Mouse (Mus musculus) cortical plate, adult 2 months (tissue): ENCODE results near the gene Ptbp1. TPM values are rescaled to one million over a fixed set of nuclear protein-coding genes. Genes with fewer than 3 reads are reported as not detected.
A peak's percentile ranks its signal among the peaks of the same experiment; 100 is the strongest.
"Not testable (repeated sequence)": the region's sequence is repeated elsewhere in the genome, so short reads cannot be mapped to it uniquely, and the experiment has no call there.

ENCODE experiments used
- H3K27ac ChIP-seq: fragments of 200-500 bp; 2 replicates; pipeline ENCODE4 v1.5.1; 2012; ENCODE audit warnings: low read length, control low read depth, inconsistent platforms; ENCODE audit not compliant: insufficient read depth
- H3K4me1 ChIP-seq: fragments of 200-500 bp; 2 replicates; pipeline ENCODE4 v1.6.1; 2011; ENCODE audit warnings: low read length; ENCODE audit not compliant: control insufficient read depth, insufficient read depth
- H3K4me3 ChIP-seq: fragments of 200-500 bp; 2 replicates; pipeline ENCODE4 v1.5.1; 2011; ENCODE audit warnings: mild to moderate bottlenecking, low read length, control low read depth; ENCODE audit not compliant: insufficient read depth
- CTCF ChIP-seq: fragments of 200-500 bp; IDR thresholded peaks from 2 replicates; pipeline ENCODE4 v1.5.1; 2011; ENCODE audit warnings: mild to moderate bottlenecking, control low read depth, low read length; ENCODE audit not compliant: insufficient read depth; ENCODE audit errors: extremely low read depth
- POLR2A ChIP-seq: fragments of 200-500 bp; IDR thresholded peaks from 2 replicates; pipeline ENCODE4 v1.6.1; 2011; ENCODE audit warnings: mild to moderate bottlenecking, low read length, control low read depth; ENCODE audit not compliant: insufficient read depth; ENCODE audit errors: extremely low read depth
- polyA plus RNA-seq: library from polyadenylated mRNA; depleted of rRNA; stranded (reverse); fragments of >200 nt; gene quantifications from 2 replicates; pipeline ENCODE4 v1.2.3, GENCODE M21; 2012

Ptbp1 gene
- polyA plus RNA-seq, 1 experiment = 54.1 TPM

DNA sequence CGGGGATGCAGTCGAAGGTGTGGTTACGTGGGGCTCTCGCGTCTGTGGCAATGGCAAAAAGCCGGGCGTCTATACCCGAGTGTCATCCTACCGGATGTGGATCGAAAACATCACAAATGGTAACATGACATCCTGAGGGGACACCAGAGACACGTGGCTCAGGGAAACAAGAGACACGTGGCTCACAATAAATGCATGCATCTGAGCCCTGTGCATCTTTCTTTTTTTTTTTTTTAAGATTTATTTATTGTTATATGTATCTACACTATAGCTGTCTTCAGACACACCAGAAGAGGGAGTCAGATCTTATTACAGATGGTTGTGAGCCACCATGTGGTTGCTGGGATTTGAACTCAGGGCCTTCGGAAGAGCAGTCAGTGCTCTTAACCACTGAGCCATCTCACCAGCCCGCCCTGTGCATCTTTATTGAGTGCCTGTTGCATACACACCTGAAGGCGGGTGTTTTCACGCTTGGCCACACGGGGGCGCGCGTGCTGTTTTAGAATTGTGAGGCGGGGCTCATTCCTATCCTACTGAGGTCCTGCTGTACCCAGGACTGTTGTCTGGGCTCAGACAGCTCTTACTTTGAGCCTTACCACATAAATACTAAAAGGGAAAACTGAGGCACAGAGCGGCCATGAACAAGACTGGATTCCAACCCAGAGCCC, 38.4 kb downstream of the Ptbp1 start:
- peak; percentile 66 for TF ChIP-seq CTCF
- not testable (repeated sequence) for H3K4me3 ChIP-seq, H3K27ac ChIP-seq, H3K4me1 ChIP-seq

DNA sequence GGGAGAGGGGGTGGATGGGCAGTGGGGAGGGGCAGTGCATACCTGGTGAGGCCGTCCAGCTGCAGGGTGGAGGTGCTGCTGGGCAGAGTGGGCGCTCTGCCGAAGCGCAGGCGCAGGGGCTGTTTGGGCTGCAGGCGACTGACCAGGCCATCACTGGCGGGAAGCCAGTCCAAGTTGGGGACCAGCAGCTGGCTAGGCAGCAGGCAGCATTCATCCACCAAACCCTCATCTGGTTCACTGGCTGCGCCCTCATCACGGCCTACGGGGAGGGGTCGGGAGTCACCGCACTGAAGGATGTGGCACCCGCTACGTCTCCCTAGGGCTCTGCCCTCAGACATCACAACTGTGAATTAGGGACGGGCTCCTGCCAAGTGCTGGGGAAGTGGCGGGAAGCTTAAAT, 42.1 kb downstream of the Ptbp1 start:
- no peak for TF ChIP-seq CTCF
- TF ChIP-seq POLR2A = no peak
- Histone ChIP-seq H3K27ac (no peak overlapping the region), H3K4me3 (no peak overlapping the region), H3K4me1 (no peaks in the 10 kb centered on the region)

DNA sequence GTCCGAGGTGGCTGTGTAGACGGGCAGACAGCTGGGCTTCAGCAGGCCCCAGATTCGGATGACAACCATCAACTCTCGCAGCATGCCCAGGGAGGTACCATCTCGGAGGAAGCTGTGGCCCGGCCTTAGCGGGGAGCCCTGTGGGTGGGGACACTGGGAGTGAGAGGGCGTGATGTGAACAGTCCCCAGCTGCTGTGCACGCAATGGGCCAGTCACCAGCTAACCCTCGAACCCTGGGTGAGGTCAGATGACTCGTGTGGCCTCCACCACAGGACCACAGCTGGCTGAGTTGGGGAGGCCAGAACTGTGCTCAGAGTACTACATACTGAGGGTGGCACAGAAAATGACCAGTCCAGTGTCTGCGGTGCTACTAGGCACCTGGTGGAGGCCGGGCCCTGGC, 42.6 kb downstream of the Ptbp1 start:
- Histone ChIP-seq H3K27ac (no peak overlapping the region), H3K4me1 (no peaks in the 10 kb centered on the region), H3K4me3 (no peak overlapping the region)
- TF ChIP-seq POLR2A = no peak

DNA sequence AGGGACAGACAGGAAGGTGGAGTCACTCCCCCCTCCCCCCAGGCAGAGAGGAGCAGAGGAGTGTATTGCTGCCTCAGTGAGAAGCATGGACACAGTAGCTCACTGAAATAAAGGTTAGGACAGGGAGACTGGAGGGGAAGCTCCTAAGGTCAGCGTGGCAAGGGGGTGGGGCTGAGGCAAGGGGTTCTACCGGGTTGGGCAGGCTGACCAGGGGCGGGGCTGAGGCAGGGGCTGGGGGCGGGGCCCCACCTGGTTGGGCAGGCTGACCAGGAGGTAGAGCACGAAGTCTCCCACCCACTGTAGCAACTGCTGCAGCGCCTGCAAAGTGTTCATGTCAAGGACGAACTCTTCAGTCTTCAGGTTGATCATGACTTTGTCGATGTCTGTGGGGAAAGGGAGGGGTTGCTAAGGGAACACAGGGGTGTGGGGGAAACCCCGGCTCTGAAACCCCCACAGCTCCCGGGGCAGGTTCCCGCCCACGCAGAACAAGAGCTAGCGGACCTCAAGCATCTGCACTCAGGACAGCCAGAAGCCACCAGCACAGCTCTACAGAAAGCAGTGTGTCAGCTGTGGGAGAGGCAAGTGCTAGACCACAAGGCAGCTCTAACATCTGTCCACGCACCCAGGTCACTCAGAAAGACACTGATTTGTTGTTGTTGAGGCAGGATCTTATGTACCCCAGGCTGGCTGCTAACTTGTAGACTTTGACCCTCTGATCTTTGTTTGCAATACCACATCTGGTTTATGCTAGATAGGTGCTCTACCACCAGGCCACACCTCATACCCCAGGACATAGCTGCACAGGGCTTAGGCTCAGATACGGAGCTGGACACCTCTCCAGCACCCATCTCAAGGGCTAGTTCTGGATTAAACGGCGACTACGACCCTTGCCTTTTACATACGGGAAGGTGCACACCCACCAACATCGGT, 43.4 kb downstream of the Ptbp1 start:
- no peaks in the 10 kb centered on the region for H3K4me1 ChIP-seq
- TF ChIP-seq CTCF = no peak
- no peak for TF ChIP-seq POLR2A
- H3K4me3 ChIP-seq = no peak overlapping the region
- H3K27ac ChIP-seq = no peak overlapping the region

DNA sequence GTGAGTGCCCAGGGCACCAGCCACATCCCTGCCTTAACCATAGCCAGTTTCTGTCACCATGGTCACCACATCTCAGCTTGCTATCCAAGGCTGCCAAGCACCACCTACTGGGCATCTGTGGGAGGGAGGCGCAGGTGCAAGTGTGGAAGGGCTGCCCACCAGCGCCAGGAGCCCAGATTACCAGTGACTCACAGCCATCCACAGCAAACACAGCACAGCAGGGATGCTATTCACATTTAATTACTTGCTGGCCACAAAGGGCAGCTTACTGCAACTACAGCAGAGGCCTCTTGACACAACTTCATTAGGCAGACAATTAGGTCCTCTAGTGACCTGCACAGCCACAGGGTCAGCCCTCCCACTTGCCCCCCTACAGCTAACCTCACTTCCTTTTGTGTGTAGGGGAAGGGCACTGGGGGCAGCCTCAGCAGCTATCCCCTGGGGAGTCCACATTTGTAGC, 46.8 kb downstream of the Ptbp1 start:
- no peak overlapping the region for H3K4me3 ChIP-seq
- no peaks in the 10 kb centered on the region for H3K4me1 ChIP-seq
- peak overlapping the region; percentile 24 for H3K27ac ChIP-seq
- TF ChIP-seq CTCF (peak; percentile 24; the same call in 1 of the 2 replicates), POLR2A (peak; percentile 39; the same call in 1 of the 2 replicates)

DNA sequence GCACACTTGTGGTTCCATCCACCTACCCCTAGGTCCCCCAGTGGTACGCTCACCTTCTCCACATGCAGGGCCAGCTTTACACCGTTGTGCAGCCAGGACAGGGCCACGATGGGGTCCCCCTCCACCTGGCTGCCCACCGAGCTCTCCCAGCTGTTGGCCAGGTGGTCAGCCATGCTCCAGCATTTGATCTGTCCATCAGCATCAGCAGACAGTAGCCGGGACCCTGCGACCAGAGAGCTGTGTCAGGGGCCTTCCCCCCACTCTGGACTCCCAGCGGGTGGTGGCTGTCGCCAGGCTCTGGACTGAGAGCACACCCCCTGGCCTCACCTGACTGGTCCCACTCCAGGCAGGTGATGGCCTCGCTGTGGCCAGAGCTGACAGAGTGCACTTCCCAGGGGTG, 52.5 kb downstream of the Ptbp1 start:
- Histone ChIP-seq H3K4me3 (no peak overlapping the region), H3K4me1 (peaks cover 3% of the 10 kb centered on the region; the same call in 1 of the 2 replicates), H3K27ac (no peak overlapping the region)
- TF ChIP-seq POLR2A (no peak), CTCF (no peak)

DNA sequence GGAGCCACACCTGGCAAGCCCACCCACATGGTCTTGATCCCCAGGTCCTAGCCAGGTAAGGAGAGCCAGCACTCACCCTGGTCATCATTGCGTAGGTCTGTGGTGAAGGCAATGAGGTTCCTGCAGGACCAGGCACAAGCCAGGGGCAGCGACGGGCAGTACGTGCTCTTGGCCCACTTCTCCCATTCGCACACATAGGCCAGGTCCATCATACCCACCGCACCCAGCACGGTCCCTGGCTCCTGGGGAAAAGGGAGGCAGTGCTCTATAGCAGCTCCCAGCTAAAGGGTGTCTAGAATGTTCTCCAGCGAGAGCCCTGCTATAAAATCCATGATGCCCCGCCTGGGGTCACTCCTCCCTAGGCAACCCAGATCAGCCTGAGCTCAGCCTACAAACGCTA, 53.2 kb downstream of the Ptbp1 start:
- no peak overlapping the region for H3K4me3 ChIP-seq
- H3K4me1 ChIP-seq = peaks cover 3% of the 10 kb centered on the region; the same call in 1 of the 2 replicates
- no peak for TF ChIP-seq CTCF
- TF ChIP-seq POLR2A = no peak
- no peak overlapping the region for H3K27ac ChIP-seq

DNA sequence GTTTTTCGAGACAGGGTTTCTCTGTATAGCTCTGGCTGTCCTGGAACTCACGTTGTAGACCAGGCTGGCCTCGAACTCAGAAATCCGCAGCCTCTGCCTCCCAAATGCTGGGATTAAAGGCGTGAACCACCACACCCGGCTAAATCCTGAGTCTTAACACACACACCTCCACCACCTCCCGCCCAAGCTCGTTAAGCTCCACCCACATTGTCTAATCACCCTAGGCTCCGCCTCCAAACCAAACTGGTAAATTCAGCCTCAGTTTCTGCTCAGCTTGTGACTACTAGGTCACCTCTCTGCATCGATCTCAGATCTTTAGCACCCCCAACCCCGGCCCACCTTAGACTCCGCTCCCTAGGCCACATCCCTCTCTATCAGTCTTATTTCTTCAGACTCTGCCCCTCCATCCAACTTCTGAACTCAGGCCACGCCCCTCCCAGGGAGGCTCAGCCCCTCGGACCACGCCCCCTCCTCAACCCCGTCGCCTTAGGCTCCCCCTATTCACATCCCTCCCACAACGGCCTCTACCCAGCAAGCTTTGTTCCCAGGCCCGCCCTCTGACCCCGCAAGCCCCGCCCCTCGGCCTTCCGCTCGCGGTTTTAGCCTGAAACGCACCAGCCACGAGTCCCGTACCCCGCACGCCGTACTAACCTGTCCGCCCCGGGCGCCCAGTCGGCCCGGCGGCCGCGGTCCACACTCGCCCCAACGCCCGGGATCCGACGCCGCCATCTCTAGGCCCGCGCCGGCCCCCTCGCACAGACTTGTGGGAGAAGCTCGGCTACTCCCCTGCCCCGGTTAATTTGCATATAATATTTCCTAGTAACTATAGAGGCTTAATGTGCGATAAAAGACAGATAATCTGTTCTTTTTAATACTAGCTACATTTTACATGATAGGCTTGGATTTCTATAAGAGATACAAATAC, 54.2 kb downstream of the Ptbp1 start, which contains the start of gene Med16:
Gene Med16 (minus strand): TSS at position 757 of the 925 bp plus-strand sequence.
- TF ChIP-seq POLR2A (no peak), CTCF (no peak)
- Histone ChIP-seq H3K4me1 (peaks cover 3% of the 10 kb centered on the region; the same call in 1 of the 2 replicates), H3K27ac (peak within 1 kb of the TSS; percentile 100), H3K4me3 (peak within 1 kb of the TSS; percentile 63)
